Mouse (Mus musculus): ENCODE results near the gene Med27. TPM values are rescaled to one million over a fixed set of nuclear protein-coding genes. Genes with fewer than 3 reads are reported as not detected.
"Not testable (repeated sequence)": the region's sequence is repeated elsewhere in the genome, so short reads cannot be mapped to it uniquely, and the experiment has no call there.

Gene Med27
- polyA plus RNA-seq, 1 experiment, result 5.7 TPM

GRCm38 (mm10) chr2:29523918-29524811 lies 177.5 kb downstream of the Med27 start:
- H3K4me3 ChIP-seq (replicated peaks), result no peak overlapping the region
- no peaks in the 10 kb centered on the region for H3K27me3 ChIP-seq (ENCODE audit: control insufficient read depth)
- no peaks in the 10 kb centered on the region for H3K4me1 ChIP-seq (ENCODE audit: control insufficient read depth)
- H3K36me3 ChIP-seq (ENCODE audit: control insufficient read depth), result peaks cover 2% of the 10 kb centered on the region
- H3K9me3 ChIP-seq (ENCODE audit: control insufficient read depth, low read length), result no peaks in the 10 kb centered on the region
- TF ChIP-seq GATA1 (IDR thresholded peaks at IDR 0.05; ENCODE audit: low read length) (no peak), TAL1 (IDR thresholded peaks at IDR 0.05; ENCODE audit: low read length) (no peak)

- H3K9me3 ChIP-seq (ENCODE audit: control insufficient read depth, low read length), result no peaks in the 10 kb centered on the region
- H3K4me3 ChIP-seq (replicated peaks), result no peak overlapping the region
- no peaks in the 10 kb centered on the region for H3K4me1 ChIP-seq (ENCODE audit: control insufficient read depth)
- no peaks in the 10 kb centered on the region for H3K27me3 ChIP-seq (ENCODE audit: control insufficient read depth)
- peaks cover 2% of the 10 kb centered on the region for H3K36me3 ChIP-seq (ENCODE audit: control insufficient read depth)
- TF ChIP-seq GATA1 (IDR thresholded peaks at IDR 0.05; ENCODE audit: low read length) (no peak), TAL1 (IDR thresholded peaks at IDR 0.05; ENCODE audit: low read length) (no peak)
Observed at GRCm38 (mm10) chr2:29525273-29525805, 178.7 kb downstream of the Med27 start.

GRCm38 (mm10) chr2:29526266-29526665 lies 179.6 kb downstream of the Med27 start:
- Histone ChIP-seq H3K9me3 (ENCODE audit: control insufficient read depth, low read length) (no peaks in the 10 kb centered on the region), H3K4me1 (ENCODE audit: control insufficient read depth) (no peaks in the 10 kb centered on the region), H3K27me3 (ENCODE audit: control insufficient read depth) (no peaks in the 10 kb centered on the region), H3K36me3 (ENCODE audit: control insufficient read depth) (peaks cover 2% of the 10 kb centered on the region), H3K4me3 (replicated peaks) (no peak overlapping the region)
- TF ChIP-seq TAL1 (IDR thresholded peaks at IDR 0.05; ENCODE audit: low read length), result no peak
- TF ChIP-seq GATA1 (IDR thresholded peaks at IDR 0.05; ENCODE audit: low read length), result no peak

GRCm38 (mm10) chr2:29527480-29527879 lies 180.9 kb downstream of the Med27 start:
- not testable (repeated sequence) for H3K4me1 ChIP-seq (ENCODE audit: control insufficient read depth); H3K27me3 ChIP-seq (ENCODE audit: control insufficient read depth); H3K9me3 ChIP-seq (ENCODE audit: control insufficient read depth, low read length); H3K36me3 ChIP-seq (ENCODE audit: control insufficient read depth); H3K4me3 ChIP-seq (replicated peaks)

- Histone ChIP-seq H3K27me3 (ENCODE audit: control insufficient read depth) (no peaks in the 10 kb centered on the region), H3K4me3 (replicated peaks) (no peak overlapping the region), H3K4me1 (ENCODE audit: control insufficient read depth) (no peaks in the 10 kb centered on the region), H3K9me3 (ENCODE audit: control insufficient read depth, low read length) (no peaks in the 10 kb centered on the region), H3K36me3 (ENCODE audit: control insufficient read depth) (no peaks in the 10 kb centered on the region)
- TF ChIP-seq GATA1 (IDR thresholded peaks at IDR 0.05; ENCODE audit: low read length) (no peak), TAL1 (IDR thresholded peaks at IDR 0.05; ENCODE audit: low read length) (no peak)
Observed at GRCm38 (mm10) chr2:29528811-29529210, 182.2 kb downstream of the Med27 start.

- not testable (repeated sequence) for H3K27me3 ChIP-seq (ENCODE audit: control insufficient read depth); H3K9me3 ChIP-seq (ENCODE audit: control insufficient read depth, low read length); H3K4me3 ChIP-seq (replicated peaks); H3K4me1 ChIP-seq (ENCODE audit: control insufficient read depth); H3K36me3 ChIP-seq (ENCODE audit: control insufficient read depth)
Observed at GRCm38 (mm10) chr2:29529788-29530187, 183.2 kb downstream of the Med27 start.

- no peaks in the 10 kb centered on the region for H3K27me3 ChIP-seq (ENCODE audit: control insufficient read depth)
- TF ChIP-seq GATA1 (IDR thresholded peaks at IDR 0.05; ENCODE audit: low read length) (no peak), TAL1 (IDR thresholded peaks at IDR 0.05; ENCODE audit: low read length) (no peak)
- H3K4me1 ChIP-seq (ENCODE audit: control insufficient read depth), result no peaks in the 10 kb centered on the region
- H3K36me3 ChIP-seq (ENCODE audit: control insufficient read depth), result no peaks in the 10 kb centered on the region
- no peak overlapping the region for H3K4me3 ChIP-seq (replicated peaks)
- no peaks in the 10 kb centered on the region for H3K9me3 ChIP-seq (ENCODE audit: control insufficient read depth, low read length)
Observed at GRCm38 (mm10) chr2:29532173-29532572, 185.6 kb downstream of the Med27 start.

- H3K4me3 ChIP-seq (replicated peaks), result no peak overlapping the region
Observed at GRCm38 (mm10) chr2:29532921-29533320, 186.3 kb downstream of the Med27 start.

GRCm38 (mm10) chr2:29535566-29536244 lies 189.1 kb downstream of the Med27 start:
- Histone ChIP-seq H3K4me1 (ENCODE audit: control insufficient read depth) (no peaks in the 10 kb centered on the region), H3K9me3 (ENCODE audit: control insufficient read depth, low read length) (no peaks in the 10 kb centered on the region), H3K27me3 (ENCODE audit: control insufficient read depth) (no peaks in the 10 kb centered on the region), H3K36me3 (ENCODE audit: control insufficient read depth) (no peaks in the 10 kb centered on the region), H3K4me3 (replicated peaks) (no peak overlapping the region)
- TF ChIP-seq GATA1 (IDR thresholded peaks at IDR 0.05; ENCODE audit: low read length) (no peak), TAL1 (IDR thresholded peaks at IDR 0.05; ENCODE audit: low read length) (no peak)

More at GRCm38 (mm10) chr2:29532921-29533320, 186.3 kb downstream of the Med27 start:
- Histone ChIP-seq H3K27me3 (ENCODE audit: control insufficient read depth) (no peaks in the 10 kb centered on the region), H3K4me1 (ENCODE audit: control insufficient read depth) (no peaks in the 10 kb centered on the region), H3K36me3 (ENCODE audit: control insufficient read depth) (no peaks in the 10 kb centered on the region), H3K9me3 (ENCODE audit: control insufficient read depth, low read length) (no peaks in the 10 kb centered on the region)
- TF ChIP-seq TAL1 (IDR thresholded peaks at IDR 0.05; ENCODE audit: low read length) (no peak), GATA1 (IDR thresholded peaks at IDR 0.05; ENCODE audit: low read length) (no peak)

Data from erythroblast, embryonic 14.5 days (primary cell).